Mouse (Mus musculus) NIH3T3 (cell line): ENCODE measurements around the gene Klk13.

Experiments
- DNase-seq: peaks from one replicate; pipeline ENCODE4 v3.0.0-alpha.2; 2012; ENCODE audit warnings: low read depth

Gene Klk13

GRCm38 (mm10) chr7:43771916-43772315 lies 59.5 kb downstream of the Klk13 start:
- DNase-seq = no peak

GRCm38 (mm10) chr7:43772901-43773300 lies 60.5 kb downstream of the Klk13 start:
- DNase-seq = no peak

DNA sequence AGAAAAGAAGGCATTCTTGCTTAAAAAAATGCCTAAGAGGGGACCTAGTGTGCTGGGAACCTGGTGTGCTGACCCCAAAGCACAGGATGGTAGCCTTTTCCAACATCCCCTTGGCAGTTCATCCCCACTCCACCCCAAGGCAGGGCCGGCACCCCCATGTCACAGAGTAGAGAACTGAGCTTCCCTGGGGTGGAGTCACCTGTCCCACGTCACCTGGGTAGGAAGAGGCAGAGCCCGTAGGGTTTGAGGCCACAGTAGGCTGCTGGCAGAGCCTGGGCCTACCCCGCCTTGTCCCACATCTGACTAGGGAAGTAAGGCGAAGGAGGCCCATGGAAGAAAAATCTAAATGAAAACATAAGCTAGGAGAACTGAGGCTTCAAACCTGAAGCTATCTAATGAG lies 62.0 kb downstream of the Klk13 start, which contains the start of gene Klk11:
Gene Klk11, plus strand, starts transcription at position 241 of the 400 bp plus-strand sequence.
- DNase-seq = no peak

DNA sequence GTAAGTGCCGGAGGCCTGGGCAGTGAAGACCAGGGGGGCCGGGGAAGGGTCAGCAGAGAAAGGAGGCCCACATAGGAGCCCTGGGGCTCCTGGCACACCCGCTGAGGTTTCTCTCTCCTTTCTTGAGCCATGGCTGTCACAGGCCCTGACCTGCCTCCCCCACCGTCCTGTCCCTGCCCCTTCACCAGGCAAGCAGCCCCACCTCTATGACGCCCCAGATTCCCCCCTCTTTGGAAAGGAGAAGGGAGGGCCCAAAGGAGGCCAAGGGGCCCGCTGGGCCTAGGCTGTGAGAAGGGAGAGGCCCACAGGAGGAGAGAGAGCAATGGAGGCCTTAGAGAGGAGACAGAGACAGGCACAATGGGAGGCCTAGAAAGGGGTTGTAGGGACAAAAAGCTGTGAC lies 62.4 kb downstream of the Klk13 start:
- DNase-seq = no peak

DNA sequence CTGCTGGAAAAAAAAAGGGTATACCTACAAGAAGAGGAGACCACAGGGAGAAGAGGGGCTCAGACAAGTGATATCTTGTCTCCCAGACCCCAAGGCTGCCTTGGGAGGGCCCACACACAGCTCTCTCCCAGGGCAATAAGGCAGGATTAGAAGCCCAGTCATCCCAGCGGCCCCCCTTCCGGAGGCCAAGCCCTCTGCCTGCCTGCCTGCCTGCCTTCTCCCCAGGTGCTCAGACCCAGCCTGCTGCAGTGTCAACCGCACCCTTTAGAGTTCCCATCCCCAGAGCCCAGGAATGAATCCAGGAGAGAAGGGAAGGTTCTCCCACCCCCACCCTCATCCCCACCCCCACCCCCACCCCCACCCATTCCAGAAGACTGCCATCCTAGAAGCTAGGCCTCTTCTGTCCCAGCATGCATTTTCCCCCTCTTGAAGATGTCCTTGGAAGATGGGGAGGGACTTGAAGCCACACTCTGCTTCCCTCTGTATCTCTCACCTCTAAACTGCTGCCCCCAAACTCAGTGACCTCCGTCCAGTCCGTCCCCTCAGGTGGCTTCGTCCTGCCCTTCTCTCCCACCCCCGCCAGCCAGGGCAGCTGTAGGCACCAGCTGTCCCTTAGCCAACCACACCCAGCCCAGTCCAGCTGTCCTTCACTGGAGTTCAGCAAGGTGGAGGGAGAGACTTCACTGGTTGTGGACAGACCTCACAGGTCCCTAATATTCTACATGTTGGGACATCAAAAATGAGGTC lies 63.1 kb downstream of the Klk13 start:
- no peak for DNase-seq

- no peak for DNase-seq
Measured at GRCm38 (mm10) chr7:43776506-43776905, 64.1 kb downstream of the Klk13 start.
